Mouse (Mus musculus) hindbrain, embryonic 15.5 days (tissue): ENCODE data around the gene Myd88. TPM values are rescaled to one million over a fixed set of nuclear protein-coding genes. Genes with fewer than 3 reads are reported as not detected.

Experiments
- polyA plus RNA-seq: library from polyadenylated mRNA; unstranded; fragments of >200 nt; fragmentation: Nextera tagmentation; extraction: Ambion mirVana; gene quantifications from 2 replicates; pipeline ENCODE4 v1.2.1, GENCODE M21; 2015

Myd88 gene
- polyA plus RNA-seq, 1 experiment from 2014 or later, result 6.8 TPM

Other genes with a start within 250 kb of the Myd88 start
- gene Plcd1, start 247.9 kb downstream of the Myd88 start, polyA plus RNA-seq, result 20.1 and 20.3 TPM in 2 replicates
- gene Dlec1, start 238.9 kb downstream of the Myd88 start, polyA plus RNA-seq, result 1.3 and 1.4 TPM in 2 replicates
- 3.0 and 3.4 TPM in 2 replicates for gene Acaa1b, start 184.3 kb downstream of the Myd88 start, polyA plus RNA-seq
- not detected in 2 replicates for gene Gm47289, start 182.2 kb downstream of the Myd88 start, polyA plus RNA-seq
- not detected in 2 replicates for gene Slc22a13, start 132.3 kb downstream of the Myd88 start, polyA plus RNA-seq
- 13.8 TPM in 2 replicates for gene Oxsr1, start 19.0 kb downstream of the Myd88 start, polyA plus RNA-seq
- 111 and 125 TPM in 2 replicates for gene Acaa1a, start 1.7 kb downstream of the Myd88 start, polyA plus RNA-seq
- gene Xylb, start 16.0 kb upstream of the Myd88 start, polyA plus RNA-seq, result 2.9 and 3.8 TPM in 2 replicates
- gene Slc22a14, start 24.1 kb upstream of the Myd88 start, polyA plus RNA-seq, result 0.07 TPM in 1 of 2 replicates, not detected in the other
- gene Acvr2b, start 60.7 kb upstream of the Myd88 start, polyA plus RNA-seq, result 49.1 and 52.7 TPM in 2 replicates
- 48.0 and 49.9 TPM in 2 replicates for gene Exog, start 103.5 kb upstream of the Myd88 start, polyA plus RNA-seq
- 0.31 and 0.42 TPM in 2 replicates for gene Scn5a, start 237.6 kb upstream of the Myd88 start, polyA plus RNA-seq